7 mouse cellular contexts compared by ENCODE assay signal in genomic region chr6:28135001-28135401, GRCm38 (mm10). TPM values are rescaled to one million over a fixed set of nuclear protein-coding genes. Genes with fewer than 3 reads are reported as not detected.
DNase-seq lines count a peak whose midpoint lies in the region; ATAC-seq lines count a peak whose summit lies in the region.

Gene Grm8 (minus strand): TSS chr6:28135178.

- no peaks in the 10 kb centered on the region for H3K36me3 ChIP-seq in heart, embryonic 13.5 days
- H3K36me3 ChIP-seq in midbrain, embryonic 11.5 days (ENCODE audit: control insufficient read depth, insufficient read depth, low read length): no peaks in the 10 kb centered on the region

- peak within 1 kb of the TSS; percentile 99 for H3K4me2 ChIP-seq in heart, embryonic 13.5 days
- H3K4me2 ChIP-seq in midbrain, embryonic 11.5 days: peak within 1 kb of the TSS; percentile 91

- peaks cover 24% of the 10 kb centered on the region for H3K4me1 ChIP-seq in heart, embryonic 13.5 days
- H3K4me1 ChIP-seq in midbrain, embryonic 11.5 days (ENCODE audit: control insufficient read depth, insufficient read depth, low read length): peaks cover 17% of the 10 kb centered on the region

- WGBS in heart, embryonic 13.5 days: 1% methylated on average over 42 of the region's 42 CpGs
- WGBS in midbrain, embryonic 11.5 days: under 1% methylated on average over 42 of the region's 42 CpGs

- ATAC-seq in common myeloid progenitor, adult 5-6 weeks (replicated peaks; ENCODE audit: low read depth, poor library complexity, severe bottlenecking): peak; percentile 14
- no peak for ATAC-seq in heart, embryonic 13.5 days (ENCODE audit: extremely low read depth, insufficient number of reproducible peaks, low FRiP score, low TSS enrichment)
- ATAC-seq in midbrain, embryonic 11.5 days (ENCODE audit: low FRiP score): peak; percentile 66

- peak; percentile 5 for DNase-seq in thymus, postnatal 25 days
- no peak for DNase-seq in thymus, postnatal 10 days (ENCODE audit: low spot score in 2 of 2)
- DNase-seq in left cerebral cortex, adult 8-10 months (ENCODE audit: low spot score in 2 of 2): peak; percentile 25 to 32
- DNase-seq in midbrain, embryonic 11.5 days (ENCODE audit: low spot score, missing footprints): peak; percentile 95
- DNase-seq in testis, postnatal 14 days (ENCODE audit: low spot score): peak; percentile 21

- H3K9me3 ChIP-seq in heart, embryonic 13.5 days: no peaks in the 10 kb centered on the region
- H3K9me3 ChIP-seq in midbrain, embryonic 11.5 days (ENCODE audit: control insufficient read depth, low read length): no peaks in the 10 kb centered on the region

- peak within 1 kb of the TSS; percentile 64 for H3K4me3 ChIP-seq in heart, embryonic 13.5 days
- H3K4me3 ChIP-seq in midbrain, embryonic 11.5 days (ENCODE audit: low read depth, low read length): peak within 1 kb of the TSS; percentile 49

- H3K27ac ChIP-seq in heart, embryonic 13.5 days (replicated peaks): no peak within 1 kb of the TSS
- no peak within 1 kb of the TSS for H3K27ac ChIP-seq in midbrain, embryonic 11.5 days (ENCODE audit: low read depth, low read length)

- H3K9ac ChIP-seq in heart, embryonic 13.5 days: peak within 1 kb of the TSS; percentile 75
- H3K9ac ChIP-seq in midbrain, embryonic 11.5 days (ENCODE audit: low read length): peak within 1 kb of the TSS; percentile 57

- H3K27me3 ChIP-seq in heart, embryonic 13.5 days (replicated peaks): peaks cover 75% of the 10 kb centered on the region
- H3K27me3 ChIP-seq in midbrain, embryonic 11.5 days (ENCODE audit: control insufficient read depth, insufficient read depth, low read length): peaks cover 28% of the 10 kb centered on the region

RNA-seq across cellular contexts. Expression of gene Grm8, which starts in this region (rescaled TPM):
- total RNA-seq in common myeloid progenitor, adult 5-6 weeks (2017): not detected in 2 replicates
- polyA plus RNA-seq in heart, embryonic 13.5 days (2015; fragmentation: Nextera tagmentation; extraction: Ambion mirVana): 0.19 and 0.32 TPM in 2 replicates
- 10 to 100 TPM; 21.3 to 30.1 (median 25.8) TPM for total RNA-seq in left cerebral cortex, adult 8-10 months (2022)
- 3.0 and 3.5 TPM in 2 replicates for polyA plus RNA-seq in midbrain, embryonic 11.5 days (2014; fragmentation: Nextera tagmentation; extraction: Ambion mirVana)

Comparison
In these comparisons a context has a peak if more than half of its experiments do, and no peak if none do; other contexts are left out.
1. RNA of gene Grm8 (total RNA-seq): 21.3 to 30.1 TPM in left cerebral cortex, adult 8-10 months; not detected in common myeloid progenitor, adult 5-6 weeks; every median in the first group is over 10 times any median in the second.
2. DNase-seq: peak in thymus, postnatal 25 days (single experiment), left cerebral cortex, adult 8-10 months (2 of 2), midbrain, embryonic 11.5 days (single experiment) and testis, postnatal 14 days (single experiment); none in thymus, postnatal 10 days (0 of 2).
3. Peak in ATAC-seq in common myeloid progenitor, adult 5-6 weeks; RNA of the gene not detected or under 1 TPM.